Mouse (Mus musculus): ENCODE results near the gene Aven.
"Not testable (repeated sequence)": the region's sequence is repeated elsewhere in the genome, so short reads cannot be mapped to it uniquely, and the experiment has no call there.

Aven gene

DNA sequence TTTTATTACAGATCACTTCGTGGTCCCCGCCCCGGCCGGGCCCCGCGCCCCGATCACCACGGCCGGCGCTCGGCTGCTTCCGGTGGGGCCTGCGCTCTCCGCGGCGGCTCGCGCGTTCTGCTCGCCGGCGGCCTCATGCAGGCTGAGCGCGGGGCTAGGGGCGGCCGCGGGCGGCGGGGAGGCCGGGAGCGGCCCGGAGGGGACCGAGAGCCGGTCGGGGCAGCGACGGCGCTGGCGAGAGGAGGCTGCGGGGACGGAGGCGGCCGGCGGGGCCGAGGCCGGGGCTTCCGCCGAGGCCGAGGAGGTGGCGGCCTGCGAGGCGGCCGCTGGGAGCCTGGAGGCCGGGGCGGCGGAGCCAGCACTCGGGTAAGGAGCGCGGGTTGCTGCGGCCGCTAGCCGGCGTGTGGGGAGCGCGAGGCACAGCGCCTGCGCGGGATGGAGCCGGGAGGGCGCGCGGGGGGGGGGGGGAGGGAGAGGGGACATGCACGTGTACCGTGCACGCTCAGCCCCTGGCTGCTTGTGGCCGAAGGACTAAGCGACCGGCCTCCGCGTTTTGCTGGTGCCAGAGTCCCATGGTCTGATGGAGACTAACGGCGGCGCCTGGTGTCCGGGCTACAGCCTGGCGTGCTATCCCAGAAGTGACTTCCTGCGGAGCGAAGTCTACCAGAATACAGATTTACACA is at the start of gene Aven:
Gene Aven, plus strand, starts transcription at position 109 of the 683 bp plus-strand sequence.
- TF ChIP-seq CTCF (conservative IDR thresholded peaks at IDR 0.05; ENCODE audit: low read length) (no peak), NANOG (IDR thresholded peaks at IDR 0.05; ENCODE audit: borderline replicate concordance, low read length) (no peak)
- Histone ChIP-seq H3K4me3 (replicated peaks; ENCODE audit: low read length) (peak within 1 kb of the TSS; percentile 79), H3K9me3 (ENCODE audit: low read length) (no peaks in the 10 kb centered on the region), H3K27me3 (ENCODE audit: insufficient read depth, low read length) (no peaks in the 10 kb centered on the region), H3K36me3 (ENCODE audit: insufficient read depth, low read length) (no peaks in the 10 kb centered on the region), H3K4me1 (replicated peaks; ENCODE audit: low read depth, low read length) (peaks cover 42% of the 10 kb centered on the region)

DNA sequence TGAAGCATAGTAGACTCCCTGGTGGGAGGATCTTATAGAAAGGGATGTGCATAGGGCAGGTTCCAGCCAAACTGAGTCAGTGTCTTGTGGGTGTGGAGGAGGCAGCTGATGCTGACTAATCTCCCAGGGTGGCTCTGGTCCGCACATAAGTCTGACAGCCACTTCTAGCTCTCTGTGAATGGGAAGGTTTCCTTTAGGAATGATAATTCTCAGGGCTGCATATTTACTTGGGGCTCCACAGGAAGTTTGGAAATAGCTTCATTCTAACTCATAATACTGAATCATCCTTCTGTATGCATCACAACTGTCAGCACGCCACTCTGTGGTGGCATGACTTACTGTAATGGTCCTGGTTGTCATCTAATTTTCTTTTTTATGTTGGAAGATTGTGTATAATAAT is 49.3 kb upstream of the Aven start:
- no peaks in the 10 kb centered on the region for H3K27me3 ChIP-seq (ENCODE audit: insufficient read depth, low read length)
- TF ChIP-seq NANOG (IDR thresholded peaks at IDR 0.05; ENCODE audit: borderline replicate concordance, low read length) (no peak), POU5F1 (IDR thresholded peaks at IDR 0.05; ENCODE audit: borderline replicate concordance, low read length) (no peak), CTCF (conservative IDR thresholded peaks at IDR 0.05; ENCODE audit: low read length) (no peak)
- H3K9me3 ChIP-seq (ENCODE audit: low read length) = no peaks in the 10 kb centered on the region
- no peaks in the 10 kb centered on the region for H3K4me1 ChIP-seq (replicated peaks; ENCODE audit: low read depth, low read length)
- no peaks in the 10 kb centered on the region for H3K36me3 ChIP-seq (ENCODE audit: insufficient read depth, low read length)
- no peak overlapping the region for H3K4me3 ChIP-seq (replicated peaks; ENCODE audit: low read length)

DNA sequence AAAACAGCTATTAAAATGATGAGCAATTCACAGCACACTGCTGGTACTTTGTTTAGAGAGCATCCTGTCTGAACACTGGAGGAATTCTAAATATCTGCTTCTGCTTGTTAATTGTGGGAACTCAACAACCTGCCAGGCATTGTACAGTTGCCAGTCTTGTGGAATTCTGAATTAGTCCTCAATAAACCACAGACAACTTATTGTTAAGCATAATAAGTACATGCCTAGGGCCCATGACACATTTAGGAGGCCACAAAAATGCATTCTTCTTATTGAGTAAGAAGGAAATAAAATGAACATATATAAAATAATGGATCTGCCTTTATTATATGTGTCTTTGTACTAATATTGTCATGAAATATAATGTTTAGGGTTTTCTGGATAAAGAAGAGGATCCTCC is 47.3 kb upstream of the Aven start:
- Histone ChIP-seq H3K27me3 (ENCODE audit: insufficient read depth, low read length) (no peaks in the 10 kb centered on the region), H3K4me1 (replicated peaks; ENCODE audit: low read depth, low read length) (no peaks in the 10 kb centered on the region), H3K4me3 (replicated peaks; ENCODE audit: low read length) (no peak overlapping the region), H3K36me3 (ENCODE audit: insufficient read depth, low read length) (no peaks in the 10 kb centered on the region), H3K9me3 (ENCODE audit: low read length) (no peaks in the 10 kb centered on the region)
- TF ChIP-seq POU5F1 (IDR thresholded peaks at IDR 0.05; ENCODE audit: borderline replicate concordance, low read length) (no peak), NANOG (IDR thresholded peaks at IDR 0.05; ENCODE audit: borderline replicate concordance, low read length) (no peak), CTCF (conservative IDR thresholded peaks at IDR 0.05; ENCODE audit: low read length) (no peak)

DNA sequence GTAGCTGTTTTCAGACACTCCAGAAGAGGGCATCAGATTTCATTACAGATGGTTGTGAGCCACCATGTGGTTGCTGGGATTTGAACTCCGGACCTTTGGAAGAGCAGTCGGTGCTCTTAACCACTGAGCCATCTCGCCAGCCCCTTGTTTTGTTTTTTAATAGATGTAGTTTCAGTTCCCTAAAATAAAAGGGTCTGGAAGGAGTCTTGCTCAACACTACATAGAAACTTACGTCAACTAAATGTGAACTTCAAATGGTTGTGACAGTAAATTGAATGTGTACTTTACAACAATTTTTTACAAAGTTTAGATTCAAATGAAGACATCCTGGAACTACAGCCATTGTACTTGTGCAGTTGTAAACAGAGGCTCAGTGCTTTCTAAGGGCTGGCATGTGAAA is 44.7 kb upstream of the Aven start:
- H3K4me1 ChIP-seq (replicated peaks; ENCODE audit: low read depth, low read length); H3K27me3 ChIP-seq (ENCODE audit: insufficient read depth, low read length); H3K36me3 ChIP-seq (ENCODE audit: insufficient read depth, low read length); H3K4me3 ChIP-seq (replicated peaks; ENCODE audit: low read length); H3K9me3 ChIP-seq (ENCODE audit: low read length): not testable (repeated sequence)

DNA sequence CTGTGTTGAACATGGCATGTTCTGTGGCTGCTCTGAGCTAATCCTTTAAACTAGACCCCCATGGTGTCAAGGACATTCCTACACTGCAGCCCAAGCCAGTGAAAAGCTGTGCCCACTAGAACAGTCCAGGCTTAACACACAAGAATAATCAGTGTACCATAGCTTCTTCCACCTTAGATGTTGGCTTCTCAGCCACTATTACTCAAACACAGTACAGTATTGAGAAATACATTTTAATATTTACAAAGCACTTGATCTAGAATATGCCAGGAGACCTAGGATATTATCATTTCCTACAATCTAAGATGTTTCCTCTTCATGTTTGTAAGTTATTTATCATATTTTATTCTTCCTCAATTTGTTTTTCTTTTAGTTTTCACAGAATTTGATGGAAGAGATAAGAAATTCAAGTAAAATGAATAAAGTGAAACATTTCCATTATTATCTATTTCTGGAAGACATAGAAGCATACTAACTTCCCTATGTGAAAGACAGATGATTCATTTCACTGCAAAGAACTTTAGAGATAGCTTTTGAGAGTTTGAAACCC is 44.2 kb upstream of the Aven start:
- peaks cover 4% of the 10 kb centered on the region; the same call in 1 of the 2 replicates for H3K4me1 ChIP-seq (replicated peaks; ENCODE audit: low read depth, low read length)
- H3K9me3 ChIP-seq (ENCODE audit: low read length) = no peaks in the 10 kb centered on the region
- TF ChIP-seq NANOG (IDR thresholded peaks at IDR 0.05; ENCODE audit: borderline replicate concordance, low read length) = no peak
- no peak for TF ChIP-seq POU5F1 (IDR thresholded peaks at IDR 0.05; ENCODE audit: borderline replicate concordance, low read length)
- TF ChIP-seq CTCF (conservative IDR thresholded peaks at IDR 0.05; ENCODE audit: low read length) = no peak
- no peak overlapping the region for H3K4me3 ChIP-seq (replicated peaks; ENCODE audit: low read length)
- no peaks in the 10 kb centered on the region for H3K36me3 ChIP-seq (ENCODE audit: insufficient read depth, low read length)
- no peaks in the 10 kb centered on the region for H3K27me3 ChIP-seq (ENCODE audit: insufficient read depth, low read length)

GRCm38 (mm10) chr2:112449597-112450296 is 43.0 kb upstream of the Aven start:
- Histone ChIP-seq H3K27me3 (ENCODE audit: insufficient read depth, low read length) (no peaks in the 10 kb centered on the region), H3K36me3 (ENCODE audit: insufficient read depth, low read length) (no peaks in the 10 kb centered on the region), H3K4me3 (replicated peaks; ENCODE audit: low read length) (no peak overlapping the region), H3K4me1 (replicated peaks; ENCODE audit: low read depth, low read length) (peaks cover 9% of the 10 kb centered on the region), H3K9me3 (ENCODE audit: low read length) (no peaks in the 10 kb centered on the region)
- no peak for TF ChIP-seq POU5F1 (IDR thresholded peaks at IDR 0.05; ENCODE audit: borderline replicate concordance, low read length)
- TF ChIP-seq NANOG (IDR thresholded peaks at IDR 0.05; ENCODE audit: borderline replicate concordance, low read length) = no peak
- TF ChIP-seq CTCF (conservative IDR thresholded peaks at IDR 0.05; ENCODE audit: low read length) = peak; percentile 33

DNA sequence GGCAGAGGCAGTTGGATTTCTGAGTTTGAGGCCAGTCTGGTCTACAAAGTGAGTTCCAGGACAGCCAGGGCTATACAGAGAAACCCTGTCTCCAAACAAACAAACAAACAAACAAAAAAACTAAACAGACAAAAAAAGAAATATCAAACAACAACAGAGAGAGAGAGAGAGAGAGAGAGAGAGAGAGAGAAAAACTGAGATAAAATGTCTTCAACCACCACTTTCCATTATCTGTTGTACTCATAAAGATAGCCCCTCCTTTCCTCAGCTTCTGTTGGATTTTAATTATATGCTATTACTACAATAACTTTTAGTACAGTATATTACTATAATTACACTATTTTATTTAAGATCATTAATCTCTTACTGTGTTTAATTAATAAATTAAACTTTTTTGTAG is 40.3 kb upstream of the Aven start:
- not testable (repeated sequence) for H3K27me3 ChIP-seq (ENCODE audit: insufficient read depth, low read length); H3K9me3 ChIP-seq (ENCODE audit: low read length); H3K4me3 ChIP-seq (replicated peaks; ENCODE audit: low read length); H3K36me3 ChIP-seq (ENCODE audit: insufficient read depth, low read length)
- peaks cover 21% of the 10 kb centered on the region for H3K4me1 ChIP-seq (replicated peaks; ENCODE audit: low read depth, low read length)

- Histone ChIP-seq H3K36me3 (ENCODE audit: insufficient read depth, low read length) (no peaks in the 10 kb centered on the region), H3K9me3 (ENCODE audit: low read length) (no peaks in the 10 kb centered on the region), H3K4me1 (replicated peaks; ENCODE audit: low read depth, low read length) (peaks cover 21% of the 10 kb centered on the region), H3K4me3 (replicated peaks; ENCODE audit: low read length) (peak overlapping the region; percentile 98), H3K27me3 (ENCODE audit: insufficient read depth, low read length) (no peaks in the 10 kb centered on the region)
- TF ChIP-seq POU5F1 (IDR thresholded peaks at IDR 0.05; ENCODE audit: borderline replicate concordance, low read length) (no peak), CTCF (conservative IDR thresholded peaks at IDR 0.05; ENCODE audit: low read length) (no peak), NANOG (IDR thresholded peaks at IDR 0.05; ENCODE audit: borderline replicate concordance, low read length) (no peak)
These were observed 38.5 kb upstream of the Aven start for GRCm38 (mm10) chr2:112454125-112454861.
